Mouse (Mus musculus) spleen, adult 2 months (tissue): ENCODE measurements around the gene Traip.

ENCODE experiments used
- CTCF ChIP-seq: fragments of 200-500 bp; IDR thresholded peaks from 2 replicates; pipeline ENCODE4 v1.5.1; 2011; ENCODE audit warnings: mild to moderate bottlenecking, inconsistent platforms; ENCODE audit not compliant: insufficient read depth, insufficient read length, insufficient replicate concordance; ENCODE audit errors: extremely low read depth
- POLR2A ChIP-seq: fragments of 200-500 bp; IDR thresholded peaks from 2 replicates; pipeline ENCODE4 v1.6.1; 2011; ENCODE audit warnings: low read depth, low read length, inconsistent platforms

DNA sequence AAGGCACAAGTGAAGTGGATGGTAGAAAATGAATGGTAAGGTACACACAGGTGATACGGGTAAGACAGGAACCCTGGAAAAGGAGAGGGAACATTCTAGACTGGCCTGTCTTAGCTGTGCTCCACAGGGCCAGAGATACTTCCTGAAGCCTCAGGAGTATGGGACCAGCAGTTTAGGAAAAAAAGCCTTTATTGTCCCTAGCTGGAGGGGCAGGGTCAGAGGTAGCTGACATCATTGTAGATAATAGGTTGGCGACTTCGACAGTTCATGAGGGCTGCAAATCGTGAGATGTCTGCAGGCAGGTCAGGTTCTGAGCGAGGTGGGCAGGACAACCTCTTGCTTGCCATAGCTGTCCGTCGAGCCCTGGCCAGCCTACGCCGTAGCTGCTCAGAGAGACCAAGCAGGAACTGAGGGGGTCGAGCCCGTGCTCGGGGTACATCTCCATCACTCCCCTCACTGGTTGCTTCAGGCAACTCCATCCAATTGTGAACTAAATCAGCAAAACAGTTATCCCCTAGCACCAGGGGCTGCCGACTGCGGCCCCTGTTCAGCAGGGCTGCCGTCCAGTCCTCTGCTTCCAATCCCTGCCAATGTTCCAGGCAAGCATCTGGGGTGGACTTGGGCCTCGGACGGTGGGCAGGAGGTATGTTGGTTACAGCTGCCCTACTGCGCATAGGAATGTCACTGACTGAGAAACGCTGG lies 34.3 kb downstream of the Traip start:
- TF ChIP-seq POLR2A: no peak
- no peak for TF ChIP-seq CTCF
